Mouse (Mus musculus): ENCODE measurements at regions not wholly inside any gene's neighbourhood (a gene's known extent, or its start where the extent isn't known, plus 50 kb on each side); places are given as distances from the start of the nearest gene placed in this dataset.

GRCm38 (mm10) chr15:97112452-97113200 is 56.9 kb upstream of the Slc38a4 start:
- WGBS, result 87% methylated on average over 19 of the region's 19 CpGs
- Histone ChIP-seq H3K4me3 (replicated peaks; ENCODE audit: control insufficient read depth, low read depth, low read length) (no peak overlapping the region), H3K4me1 (ENCODE audit: control insufficient read depth, insufficient read depth, low read length) (no peaks in the 10 kb centered on the region), H3K27ac (ENCODE audit: control insufficient read depth, insufficient read depth, low read depth, low read length, poor library complexity) (no peak overlapping the region)
- TF ChIP-seq POLR2A (IDR thresholded peaks at IDR 0.05; ENCODE audit: borderline replicate concordance, control insufficient read depth, low read depth, low read length) (no peak), CTCF (IDR thresholded peaks at IDR 0.05; ENCODE audit: control insufficient read depth, insufficient read depth, low read length) (no peak)

DNA sequence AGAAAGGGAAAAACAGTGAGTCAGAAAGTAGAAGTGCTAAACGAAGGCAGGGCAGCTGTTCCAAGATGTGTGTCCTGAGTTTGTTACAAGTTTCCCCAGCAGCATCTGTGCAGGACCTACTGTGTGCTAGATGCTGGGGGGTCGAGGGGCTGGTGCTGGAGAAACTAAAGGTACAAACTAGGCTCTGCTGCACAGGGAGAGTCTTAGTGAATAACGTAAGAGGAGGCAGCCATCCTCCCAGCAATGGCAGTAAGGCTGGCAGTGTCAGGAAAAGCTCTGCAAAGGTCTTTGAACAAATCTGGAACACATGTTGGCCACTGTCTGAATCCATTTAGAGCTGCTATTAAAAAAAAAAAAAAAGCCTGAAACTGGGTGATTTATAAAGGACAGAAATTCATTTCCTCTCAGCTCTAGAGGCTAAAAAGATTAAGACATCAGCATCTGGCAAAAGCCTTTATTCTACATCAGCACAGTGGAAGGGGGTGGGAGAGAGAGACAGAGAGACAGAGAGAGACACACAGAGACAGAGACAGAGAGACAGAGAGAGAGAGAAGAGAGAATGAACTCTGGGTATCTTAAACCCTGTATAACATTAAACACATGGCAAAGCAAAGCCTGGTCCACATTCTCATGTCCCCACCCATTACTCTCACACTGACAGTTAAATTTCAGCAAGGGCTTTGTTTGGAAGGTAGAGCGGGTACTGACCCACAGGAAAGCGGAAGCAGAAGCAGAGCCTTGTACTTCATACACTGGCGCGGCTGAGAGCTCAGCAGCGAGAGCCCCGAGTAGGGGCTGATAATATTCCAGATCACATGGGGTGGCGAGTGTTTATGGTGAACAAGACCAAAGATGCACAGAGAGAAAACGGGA is 55.8 kb upstream of the Slc38a4 start:
- 40% methylated on average over 11 of the region's 11 CpGs for WGBS
- TF ChIP-seq CTCF (IDR thresholded peaks at IDR 0.05; ENCODE audit: control insufficient read depth, insufficient read depth, low read length), result no peak
- no peak for TF ChIP-seq POLR2A (IDR thresholded peaks at IDR 0.05; ENCODE audit: borderline replicate concordance, control insufficient read depth, low read depth, low read length)
- Histone ChIP-seq H3K27ac (ENCODE audit: control insufficient read depth, insufficient read depth, low read depth, low read length, poor library complexity) (no peak overlapping the region), H3K4me1 (ENCODE audit: control insufficient read depth, insufficient read depth, low read length) (no peaks in the 10 kb centered on the region), H3K4me3 (replicated peaks; ENCODE audit: control insufficient read depth, low read depth, low read length) (no peak overlapping the region)

GRCm38 (mm10) chr15:97107779-97108178 is 52.0 kb upstream of the Slc38a4 start:
- H3K4me1 ChIP-seq (ENCODE audit: control insufficient read depth, insufficient read depth, low read length), result no peaks in the 10 kb centered on the region
- no peak overlapping the region for H3K27ac ChIP-seq (ENCODE audit: control insufficient read depth, insufficient read depth, low read depth, low read length, poor library complexity)
- H3K4me3 ChIP-seq (replicated peaks; ENCODE audit: control insufficient read depth, low read depth, low read length), result no peak overlapping the region
- no peak for TF ChIP-seq POLR2A (IDR thresholded peaks at IDR 0.05; ENCODE audit: borderline replicate concordance, control insufficient read depth, low read depth, low read length)
- no peak for TF ChIP-seq CTCF (IDR thresholded peaks at IDR 0.05; ENCODE audit: control insufficient read depth, insufficient read depth, low read length)
- 25% methylated on average over 10 of the region's 10 CpGs for WGBS

DNA sequence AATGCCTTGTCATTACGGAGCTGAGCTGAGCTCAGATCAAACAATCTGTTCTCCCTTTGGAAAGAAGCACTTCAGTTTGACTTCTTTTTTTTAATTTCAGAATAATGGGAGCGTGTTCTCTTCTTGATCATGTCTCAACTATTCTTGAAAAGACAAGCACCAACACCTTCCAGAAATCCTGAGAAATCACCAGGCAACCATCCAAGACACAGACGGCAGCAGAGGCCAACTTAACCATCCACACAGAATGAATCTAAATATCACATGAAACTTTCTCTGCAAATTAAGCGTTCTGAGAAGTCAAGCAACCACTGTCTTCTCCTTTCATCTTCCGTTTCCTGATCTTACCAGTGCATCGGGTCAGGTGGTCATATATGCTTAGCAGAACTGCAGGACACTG is 50.8 kb upstream of the Slc38a4 start:
- Histone ChIP-seq H3K4me1 (ENCODE audit: control insufficient read depth, insufficient read depth, low read length) (no peaks in the 10 kb centered on the region), H3K4me3 (replicated peaks; ENCODE audit: control insufficient read depth, low read depth, low read length) (no peak overlapping the region), H3K27ac (ENCODE audit: control insufficient read depth, insufficient read depth, low read depth, low read length, poor library complexity) (no peak overlapping the region)
- WGBS, result 78% methylated on average over 6 of the region's 6 CpGs
- TF ChIP-seq CTCF (IDR thresholded peaks at IDR 0.05; ENCODE audit: control insufficient read depth, insufficient read depth, low read length), result no peak
- no peak for TF ChIP-seq POLR2A (IDR thresholded peaks at IDR 0.05; ENCODE audit: borderline replicate concordance, control insufficient read depth, low read depth, low read length)

Data from bone marrow, adult 2 months (tissue).